Mouse (Mus musculus) liver, postnatal 0 days (tissue): ENCODE measurements at regions not wholly inside any gene's neighbourhood (a gene's known extent, or its start where the extent isn't known, plus 50 kb on each side); places are given as distances from the start of the nearest gene placed in this dataset.

ENCODE experiments used
- CTCF ChIP-seq: sonication (generic); IDR thresholded peaks from 2 replicates; pipeline ENCODE4 v1.5.1; 2016; ENCODE audit warnings: antibody characterized with exemption, low read depth
- EP300 ChIP-seq: IDR thresholded peaks from 2 replicates; pipeline ENCODE4 v1.6.1; 2016; ENCODE audit warnings: antibody characterized with exemption, low read depth, mild to moderate bottlenecking

DNA sequence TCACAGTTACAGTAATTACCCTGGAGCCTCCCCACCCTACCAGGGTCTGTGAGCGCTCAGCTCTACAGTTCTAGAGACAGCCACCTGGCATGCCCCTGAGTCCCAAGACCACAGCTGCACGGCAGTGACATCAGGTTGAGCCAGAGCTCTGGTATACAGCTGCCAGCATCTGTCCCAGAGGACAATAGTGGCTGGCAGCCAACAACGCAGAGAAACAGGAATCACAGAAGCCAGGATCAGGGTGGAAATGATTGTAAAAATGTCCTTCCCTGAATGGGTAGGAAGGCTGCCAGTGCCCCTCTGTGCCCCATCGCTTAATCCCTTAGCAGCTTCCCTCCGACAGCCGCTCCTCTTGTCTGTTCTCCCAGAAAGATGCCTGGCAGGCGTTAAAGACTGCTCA, 165.3 kb upstream of the Trpc7 start:
- TF ChIP-seq CTCF = no peak
- no peak for TF ChIP-seq EP300
